Mouse (Mus musculus) c-Kit-positive CD71-positive TER-119-negative erythroid progenitor cells, embryonic 14.5 days (primary cell): ENCODE data around the gene Tbcb.
A peak's percentile ranks its signal among the peaks of the same experiment; 100 is the strongest.
"Not testable (repeated sequence)": the region's sequence is repeated elsewhere in the genome, so short reads cannot be mapped to it uniquely, and the experiment has no call there.

Experiments
- DNase-seq: peaks from one replicate; pipeline ENCODE4 v3.0.0-alpha.2; 2013; ENCODE audit warnings: low read depth

Gene Tbcb

DNA sequence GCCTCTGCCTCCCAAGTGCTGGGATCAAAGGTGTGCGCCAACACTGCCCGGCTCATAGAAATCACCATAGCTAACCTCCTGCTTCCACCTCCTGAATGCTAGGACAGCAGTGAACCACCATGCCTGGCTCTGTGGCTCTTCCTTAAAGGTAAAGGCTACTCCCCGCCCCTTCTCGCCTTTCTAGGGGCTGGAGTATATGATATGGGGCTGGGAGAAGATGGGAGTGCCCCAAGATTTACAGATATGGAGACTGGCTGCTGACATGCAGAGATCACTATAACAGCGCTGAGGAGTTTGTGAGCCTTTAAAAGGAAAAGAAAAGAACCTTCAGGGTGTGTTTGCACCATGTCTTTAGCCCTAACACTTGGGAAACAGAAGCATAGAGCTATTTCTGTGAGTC lies 9.9 kb downstream of the Tbcb start:
- peak; percentile 30 for DNase-seq

DNA sequence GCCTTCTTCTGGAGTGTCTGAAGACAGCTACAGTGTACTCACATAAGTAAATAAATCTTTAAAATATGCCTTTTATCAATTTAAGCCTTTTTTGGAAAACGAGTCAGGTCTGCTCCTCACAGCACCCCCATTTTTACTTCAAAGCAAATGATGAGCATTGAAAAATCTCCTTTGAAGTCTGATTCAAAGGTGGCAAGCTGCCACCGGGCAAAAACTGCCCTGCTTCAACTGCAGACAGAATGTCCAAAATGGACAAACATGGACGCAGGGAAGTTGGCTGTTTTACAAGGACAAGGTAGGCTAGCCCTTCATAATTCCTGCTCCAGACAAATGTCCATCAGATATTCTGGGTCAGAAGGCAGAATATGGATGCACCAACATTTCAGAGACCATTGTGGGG lies 10.6 kb downstream of the Tbcb start:
- no peak for DNase-seq

DNA sequence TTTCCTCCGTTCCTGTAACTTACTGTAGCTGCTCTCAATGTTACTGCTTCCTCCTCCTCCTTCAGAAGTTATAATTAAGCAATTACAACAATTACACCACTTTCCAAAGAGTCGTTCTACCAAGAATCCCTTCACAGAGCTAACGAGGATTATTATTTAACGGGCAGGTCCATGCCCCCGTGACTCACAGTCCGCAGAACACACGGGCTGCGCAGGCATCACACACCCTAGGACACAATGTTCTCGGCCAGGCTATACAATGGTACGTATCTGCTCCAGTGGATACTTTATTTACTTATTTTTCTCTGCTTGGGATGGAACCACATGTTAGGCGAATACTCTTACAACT lies 12.1 kb downstream of the Tbcb start:
- DNase-seq = no peak

DNA sequence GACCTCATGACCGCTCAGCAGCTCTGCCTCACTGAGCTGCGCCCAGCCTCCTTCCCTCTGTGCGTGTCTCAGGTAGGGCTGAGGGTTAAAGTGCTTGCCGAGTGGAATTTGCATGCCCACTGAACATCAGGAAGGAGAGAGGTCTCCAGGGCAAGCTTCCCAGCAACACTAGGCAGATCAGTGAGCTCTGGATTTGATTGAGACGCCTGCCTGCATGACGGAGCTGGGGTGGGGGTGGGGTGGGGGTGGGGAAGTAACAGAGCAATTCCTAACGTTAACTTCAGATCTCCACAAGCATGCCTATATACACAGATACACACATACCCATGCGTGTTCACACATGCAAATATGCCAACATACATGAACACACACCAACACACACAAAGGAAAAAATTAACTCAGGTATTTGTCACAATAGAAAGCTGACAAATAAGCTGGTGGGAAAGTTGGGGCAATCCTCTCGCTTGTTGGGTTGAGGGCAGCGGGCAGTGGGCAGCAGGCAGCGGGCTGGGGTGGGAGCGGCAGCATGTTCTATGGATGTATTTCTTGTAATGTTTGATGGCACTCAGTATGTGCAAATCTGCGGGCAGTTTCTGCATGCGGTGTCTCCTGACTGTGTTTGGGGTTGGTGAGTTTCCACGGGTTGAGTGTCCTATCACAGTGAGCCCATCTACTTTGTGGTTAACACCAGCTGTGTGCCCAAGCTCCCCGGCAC lies 12.6 kb downstream of the Tbcb start:
- DNase-seq = peak; percentile 35

DNA sequence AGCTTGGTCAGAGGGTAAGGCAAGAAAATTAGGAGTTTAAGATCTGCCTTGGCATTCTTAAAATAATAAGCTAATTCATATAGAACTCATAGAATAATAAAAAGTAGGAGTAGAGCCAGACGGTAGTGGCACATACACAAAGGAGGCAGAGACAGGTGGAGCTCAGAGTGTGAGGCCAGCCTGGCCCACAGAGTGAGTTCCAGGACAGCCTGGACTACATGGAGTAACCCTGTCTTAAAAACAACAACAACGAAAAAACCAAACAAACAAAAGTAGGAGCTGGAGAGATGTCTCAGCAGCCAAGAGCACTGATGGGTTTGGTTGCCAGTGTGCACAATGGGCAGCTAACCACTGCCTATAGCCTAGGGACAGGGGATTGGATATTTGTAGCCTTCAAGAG lies 14.8 kb downstream of the Tbcb start:
- no peak for DNase-seq

DNA sequence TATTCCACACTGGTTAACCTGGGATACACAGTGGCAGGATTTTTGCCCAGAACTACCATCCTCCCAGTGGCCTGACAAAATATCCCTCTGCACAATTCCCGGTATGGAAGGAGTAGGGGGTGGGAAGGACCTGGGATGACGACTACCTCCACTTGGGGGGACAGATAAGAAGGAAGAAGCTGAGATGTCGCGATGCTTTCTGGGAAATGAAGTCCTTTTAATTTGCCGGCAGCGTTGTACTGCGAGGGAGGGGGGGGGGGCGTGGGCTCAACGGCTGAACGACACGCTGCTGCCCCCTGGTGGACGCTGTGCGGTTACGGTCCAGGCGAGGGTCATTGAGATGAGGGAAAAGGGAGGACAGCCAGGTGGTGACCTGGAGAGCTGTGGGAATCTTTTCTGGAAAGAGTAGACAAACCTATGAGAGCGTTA lies 15.3 kb downstream of the Tbcb start:
- DNase-seq = peak; percentile 80

DNA sequence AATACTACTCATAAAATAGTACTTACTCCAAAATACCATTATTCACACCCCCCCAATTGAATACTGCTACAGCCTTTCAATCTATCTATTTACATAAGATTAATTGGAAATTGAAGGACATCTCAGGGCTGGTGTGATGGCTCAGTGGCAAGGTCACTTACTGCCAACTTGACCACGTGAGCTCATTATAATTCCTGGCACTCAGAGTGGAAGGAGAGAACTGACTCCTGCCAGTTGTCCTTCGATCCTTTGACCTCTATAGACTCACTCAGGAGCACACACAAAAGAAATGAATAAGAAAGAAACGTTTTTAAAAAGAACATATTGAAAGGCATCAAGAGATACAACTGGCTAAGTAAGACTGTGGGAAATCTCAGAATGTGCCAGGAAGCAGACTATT lies 16.2 kb downstream of the Tbcb start:
- no peak for DNase-seq

DNA sequence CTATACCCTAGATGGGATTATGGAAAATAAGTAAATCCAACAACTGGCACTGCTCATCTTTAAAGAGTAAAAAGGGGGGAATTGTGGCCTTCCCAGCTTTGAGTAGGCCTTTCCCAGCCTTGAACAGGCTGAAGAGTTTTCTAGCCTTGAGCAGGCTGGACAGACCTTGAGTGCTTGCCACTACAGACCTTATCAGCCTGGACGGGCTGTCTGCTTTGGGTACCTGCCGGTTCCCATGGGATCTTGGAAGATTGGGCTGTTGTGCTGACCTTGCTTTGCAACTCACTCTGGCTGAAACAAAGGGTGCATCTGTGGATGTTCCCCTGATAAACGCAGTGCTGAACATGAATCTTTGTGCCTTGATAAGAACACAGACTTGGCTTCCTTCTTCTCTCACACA lies 18.2 kb downstream of the Tbcb start:
- no peak for DNase-seq

DNA sequence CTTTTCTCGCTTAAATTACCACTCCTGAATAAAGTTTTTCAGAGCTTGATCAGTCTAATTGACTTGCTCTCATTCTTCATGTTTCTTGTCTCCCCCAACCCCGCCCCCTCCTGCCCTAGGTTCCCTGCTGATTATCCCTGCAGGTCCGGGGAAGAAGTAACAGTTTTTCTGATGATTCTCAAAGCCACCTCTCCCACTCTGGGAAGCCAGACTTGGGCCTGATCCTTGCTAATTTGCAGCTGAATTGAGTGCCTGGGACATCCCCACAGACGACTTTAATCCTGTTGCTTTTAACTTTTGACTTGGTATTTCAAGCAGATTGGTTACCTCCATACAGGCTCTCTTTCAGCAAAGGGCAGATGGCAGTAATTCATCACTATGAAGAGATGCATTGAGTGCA lies 21.0 kb downstream of the Tbcb start:
- DNase-seq = no peak

DNA sequence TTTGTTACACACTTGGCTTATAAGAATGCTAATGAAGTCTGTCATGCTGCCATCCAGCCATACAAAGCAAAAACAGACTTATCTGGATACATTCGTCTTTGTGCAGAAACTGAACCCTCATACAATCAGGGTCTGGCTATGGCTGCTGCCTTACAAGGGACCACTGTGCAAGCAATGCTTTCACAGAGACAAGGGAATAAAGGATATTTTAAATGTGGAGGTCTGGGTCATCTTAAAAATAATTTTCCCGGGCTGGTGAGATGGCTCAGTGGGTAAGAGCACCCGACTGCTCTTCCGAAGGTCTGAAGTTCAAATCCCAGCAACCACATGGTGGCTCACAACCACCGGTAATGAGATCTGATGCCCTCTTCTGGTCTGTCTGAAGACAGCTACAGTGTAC lies 25.7 kb downstream of the Tbcb start:
- not testable (repeated sequence) for DNase-seq

DNA sequence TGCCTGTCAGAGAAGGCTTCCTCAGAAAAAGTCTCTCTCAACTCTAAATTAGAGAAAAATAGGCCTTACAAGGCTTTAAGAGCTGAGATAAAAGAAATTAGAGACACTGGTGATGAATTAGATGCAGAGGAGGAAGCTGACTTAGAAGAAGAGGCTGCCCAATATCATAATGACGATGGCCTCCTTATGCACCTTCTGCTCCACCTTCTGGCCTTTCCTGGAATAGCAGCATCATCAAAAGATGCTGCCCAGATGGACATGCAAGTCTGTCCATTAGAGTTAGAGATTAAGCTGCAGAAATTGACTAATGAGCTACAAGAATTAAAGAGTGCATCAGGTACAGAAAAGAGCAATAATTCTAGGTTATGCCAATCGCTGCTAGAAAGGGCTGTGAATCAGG lies 26.7 kb downstream of the Tbcb start:
- DNase-seq = peak; percentile 61

DNA sequence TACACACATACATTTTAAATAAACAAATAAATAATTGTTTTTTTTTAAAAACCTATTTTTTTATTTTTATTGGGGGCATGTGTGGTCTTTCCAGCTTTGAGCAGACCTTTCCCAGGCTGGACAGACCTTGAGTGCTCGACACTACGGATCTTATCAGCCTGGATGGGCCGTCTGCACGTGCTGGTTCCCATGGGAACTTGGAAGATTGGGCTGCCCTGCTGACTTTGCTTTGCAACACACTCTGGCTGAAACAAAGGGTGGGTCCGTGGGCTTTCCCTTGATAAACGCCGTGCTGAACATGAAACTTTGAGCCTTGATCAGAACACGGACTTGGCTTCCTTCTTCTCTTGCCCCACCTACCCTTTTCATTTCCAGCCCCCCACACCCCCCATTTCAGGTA lies 27.7 kb downstream of the Tbcb start:
- no peak for DNase-seq

DNA sequence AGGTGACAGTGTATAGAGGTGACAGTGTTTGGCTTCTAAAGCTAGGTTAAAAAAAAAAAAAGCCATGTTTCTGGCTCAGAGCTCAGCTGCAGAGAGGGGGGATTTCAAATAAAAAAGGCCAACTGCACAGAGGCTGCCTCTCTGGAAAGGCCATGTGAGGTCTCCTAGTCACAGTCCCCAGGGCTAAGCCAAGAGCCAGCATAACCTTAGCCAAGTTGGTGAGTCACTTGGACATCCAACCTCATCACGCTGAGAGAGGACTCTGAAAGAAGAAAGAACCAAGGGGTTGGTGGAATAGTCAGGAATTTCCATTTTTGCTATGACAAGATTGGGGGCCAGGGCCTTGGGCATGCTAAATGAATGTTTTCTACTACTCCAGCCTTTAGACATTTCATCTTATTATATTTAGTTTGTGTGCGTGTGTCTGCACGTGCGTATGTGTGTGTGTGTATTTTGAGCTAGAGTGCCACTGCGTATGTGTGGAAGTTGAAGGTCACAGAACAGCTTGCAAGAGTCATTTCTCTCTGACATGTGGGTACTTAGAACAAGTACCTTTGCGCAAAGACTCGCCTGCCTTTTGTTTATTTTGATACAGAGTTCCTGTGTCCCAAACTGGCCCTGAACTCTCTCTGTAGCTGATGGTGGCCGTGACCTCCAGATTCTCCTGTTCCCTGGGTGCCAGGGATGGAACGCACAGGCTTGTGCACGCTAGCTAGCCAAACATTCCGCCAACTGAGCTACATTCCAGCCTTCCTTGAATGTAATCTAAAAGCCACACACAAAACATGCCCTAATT lies 29.0 kb downstream of the Tbcb start:
- no peak for DNase-seq

DNA sequence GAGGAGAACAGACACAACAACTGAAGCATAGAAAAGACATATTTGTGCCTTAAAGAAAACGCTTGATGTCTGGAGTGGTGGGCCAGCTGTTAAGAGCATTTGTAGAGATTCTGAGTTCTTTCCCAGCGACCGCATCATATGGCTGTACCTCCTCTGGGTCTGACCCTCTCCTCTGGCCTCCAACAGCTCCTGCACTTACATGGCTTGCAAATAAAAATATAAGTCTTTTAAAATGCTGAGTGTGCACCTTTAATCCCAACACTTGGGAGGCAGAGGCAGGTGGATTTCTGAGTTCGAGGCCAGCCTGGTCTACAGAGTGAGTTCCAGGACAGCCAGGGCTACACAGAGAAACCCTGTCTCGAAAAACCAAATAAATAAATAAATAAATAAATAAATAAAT lies 31.4 kb downstream of the Tbcb start:
- DNase-seq = not testable (repeated sequence)

DNA sequence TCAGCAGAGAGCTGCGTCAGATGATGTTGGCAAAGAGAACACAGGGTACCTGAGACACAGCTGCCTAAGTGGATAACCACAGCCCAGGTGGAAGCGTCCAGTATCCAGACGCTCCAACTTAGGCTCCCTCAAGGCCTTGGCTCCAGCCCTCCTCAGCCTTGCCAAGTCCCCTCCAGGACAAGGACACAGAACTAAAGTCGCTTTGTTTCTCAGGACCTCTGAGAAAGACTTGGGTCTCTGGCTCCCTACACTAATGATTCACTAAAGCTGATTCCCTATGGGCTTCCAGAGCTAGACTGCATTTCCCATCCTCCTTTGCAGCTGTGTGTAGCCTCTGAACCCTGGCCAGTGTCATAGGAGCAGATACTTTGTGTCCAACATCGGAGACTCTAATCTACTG lies 31.9 kb downstream of the Tbcb start:
- no peak for DNase-seq

DNA sequence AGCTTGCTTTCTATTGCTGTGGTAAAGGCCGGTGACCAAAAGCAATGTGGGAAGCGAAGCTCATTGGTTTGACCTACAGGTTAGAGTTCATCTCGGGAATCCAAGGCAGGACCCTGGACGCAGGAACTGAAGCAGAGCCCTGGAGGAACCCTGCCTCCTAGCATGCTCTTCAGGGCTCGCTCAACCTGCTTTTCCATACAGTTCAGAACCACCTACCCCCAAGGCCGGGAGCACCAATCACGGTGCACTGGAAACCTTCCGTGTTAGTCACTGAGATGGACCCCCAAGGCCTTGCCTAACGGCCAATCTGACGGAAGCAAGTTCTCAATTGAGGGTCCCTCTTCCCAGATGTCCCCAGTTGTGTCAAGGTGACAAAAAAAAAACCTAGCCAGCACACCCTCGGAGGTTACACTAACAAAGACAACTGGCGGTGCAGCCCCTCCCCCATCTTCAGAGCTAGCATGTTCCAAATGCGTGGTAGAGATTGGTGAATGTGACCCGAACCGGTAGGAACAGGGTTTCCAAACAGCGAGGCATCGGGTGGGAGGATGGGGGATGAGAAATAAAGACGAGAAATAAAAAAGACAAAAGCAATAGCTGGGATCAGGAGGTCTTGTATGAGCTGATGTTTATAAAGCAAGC lies 32.5 kb downstream of the Tbcb start:
- no peak for DNase-seq

DNA sequence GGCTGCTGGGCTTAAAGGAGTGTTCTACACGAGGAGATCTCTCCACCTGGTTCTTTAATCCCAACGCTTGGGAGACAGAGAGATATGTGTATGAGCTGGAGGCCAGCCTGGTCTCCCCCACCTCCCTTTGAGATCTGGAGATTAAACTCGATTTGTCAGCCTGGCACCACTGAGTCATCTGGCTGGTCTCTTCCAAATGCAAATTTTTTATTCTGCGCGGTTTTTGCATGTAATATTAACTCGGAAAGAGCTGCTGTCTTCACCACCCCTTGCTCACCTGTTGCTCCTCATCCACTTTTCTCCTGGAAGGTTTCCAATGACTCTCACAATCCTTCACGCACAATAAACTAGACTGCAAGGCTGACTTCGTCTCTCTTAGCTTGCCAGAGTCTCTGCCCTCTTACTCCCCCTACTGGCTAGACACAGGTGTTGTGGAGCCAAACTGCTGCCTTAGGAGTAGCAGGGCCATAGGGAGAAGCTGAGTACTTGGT lies 33.5 kb downstream of the Tbcb start, which contains the start of gene Capns1:
Gene Capns1, minus strand, starts transcription at position 331 of the 491 bp plus-strand sequence.
- DNase-seq = peak; percentile 85

DNA sequence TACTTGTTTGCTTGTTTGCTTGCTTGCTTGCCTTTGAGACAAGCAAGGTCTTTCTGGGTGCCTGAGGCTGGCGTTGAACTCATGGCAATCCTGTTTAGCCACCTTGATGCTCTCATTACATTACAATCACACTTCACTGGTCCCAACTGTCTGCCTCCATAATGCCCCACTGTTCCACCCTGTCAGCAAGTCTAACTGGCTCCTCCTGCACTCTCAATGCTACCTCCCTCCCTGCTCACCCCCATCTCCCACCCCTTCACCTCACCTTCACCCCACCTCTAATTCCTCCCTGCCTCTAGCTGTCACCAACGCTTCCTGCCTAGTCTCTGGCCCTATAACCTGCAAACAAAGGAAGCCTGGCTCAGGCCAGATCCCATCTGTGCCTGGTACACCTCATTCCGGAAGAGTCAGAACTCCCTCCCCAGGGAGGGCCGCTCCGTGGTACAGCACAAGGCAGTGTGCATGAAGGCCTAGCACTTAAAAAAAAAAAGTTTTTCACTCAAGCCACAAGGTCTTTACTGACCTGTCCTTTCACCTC lies 34.4 kb downstream of the Tbcb start:
- DNase-seq = no peak

DNA sequence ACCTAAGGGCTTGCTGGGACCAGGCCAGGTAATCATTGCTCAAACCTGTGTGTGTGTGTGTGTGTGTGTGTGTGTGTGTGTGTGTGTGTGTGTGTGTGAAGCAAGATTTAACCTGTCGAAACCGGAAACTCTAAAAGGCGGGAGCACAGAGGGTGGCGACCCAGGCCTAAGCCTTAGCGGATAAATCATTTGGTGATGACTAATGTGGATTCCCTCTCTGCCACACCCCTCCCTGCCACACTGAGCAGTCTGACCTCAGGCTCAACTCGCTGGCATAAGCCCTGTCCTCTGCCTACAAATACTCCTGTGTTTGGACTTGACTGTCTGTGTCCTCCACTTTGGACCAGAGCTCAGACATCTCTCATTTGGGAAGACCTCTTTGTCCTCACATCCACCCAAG lies 35.9 kb downstream of the Tbcb start:
- DNase-seq = no peak

DNA sequence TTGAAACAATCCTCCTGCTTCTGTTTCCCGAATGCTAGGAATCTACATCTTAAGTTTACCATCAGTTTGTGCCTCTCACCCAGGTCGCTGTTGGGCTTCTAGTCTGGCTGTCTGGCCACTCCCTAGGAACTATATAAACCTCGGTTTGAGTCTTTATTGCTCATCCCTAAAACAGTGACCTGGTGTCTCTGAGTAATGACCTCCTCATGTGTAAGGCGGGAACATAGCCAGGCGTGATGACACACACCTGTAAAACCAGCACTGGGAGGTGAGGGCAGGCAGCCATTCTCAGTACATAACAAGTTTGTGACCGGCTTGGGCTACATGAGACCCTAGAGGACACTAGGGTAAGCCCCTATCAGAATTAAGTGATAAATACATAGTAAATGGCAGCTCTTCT lies 36.6 kb downstream of the Tbcb start:
- DNase-seq = no peak

DNA sequence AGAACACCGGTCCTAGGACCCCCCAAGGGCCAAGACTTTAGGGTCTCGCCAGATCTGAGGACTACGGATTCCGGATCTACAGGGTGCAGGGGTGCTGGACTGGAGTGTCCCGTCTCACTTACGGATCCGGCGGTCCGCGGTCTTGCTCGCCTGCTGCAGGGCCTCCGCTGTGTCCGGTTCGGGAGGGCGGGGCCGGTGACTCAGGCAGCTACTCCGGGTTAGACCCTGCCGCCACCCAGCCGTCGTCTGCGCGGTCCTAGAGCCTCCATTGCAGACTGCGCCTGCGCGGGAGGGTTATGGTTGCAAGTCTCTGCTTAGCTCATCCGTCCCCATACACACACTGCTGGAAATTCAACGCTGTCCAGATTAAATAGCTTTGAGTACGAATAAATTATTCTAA lies 37.2 kb downstream of the Tbcb start:
- DNase-seq = peak; percentile 95

DNA sequence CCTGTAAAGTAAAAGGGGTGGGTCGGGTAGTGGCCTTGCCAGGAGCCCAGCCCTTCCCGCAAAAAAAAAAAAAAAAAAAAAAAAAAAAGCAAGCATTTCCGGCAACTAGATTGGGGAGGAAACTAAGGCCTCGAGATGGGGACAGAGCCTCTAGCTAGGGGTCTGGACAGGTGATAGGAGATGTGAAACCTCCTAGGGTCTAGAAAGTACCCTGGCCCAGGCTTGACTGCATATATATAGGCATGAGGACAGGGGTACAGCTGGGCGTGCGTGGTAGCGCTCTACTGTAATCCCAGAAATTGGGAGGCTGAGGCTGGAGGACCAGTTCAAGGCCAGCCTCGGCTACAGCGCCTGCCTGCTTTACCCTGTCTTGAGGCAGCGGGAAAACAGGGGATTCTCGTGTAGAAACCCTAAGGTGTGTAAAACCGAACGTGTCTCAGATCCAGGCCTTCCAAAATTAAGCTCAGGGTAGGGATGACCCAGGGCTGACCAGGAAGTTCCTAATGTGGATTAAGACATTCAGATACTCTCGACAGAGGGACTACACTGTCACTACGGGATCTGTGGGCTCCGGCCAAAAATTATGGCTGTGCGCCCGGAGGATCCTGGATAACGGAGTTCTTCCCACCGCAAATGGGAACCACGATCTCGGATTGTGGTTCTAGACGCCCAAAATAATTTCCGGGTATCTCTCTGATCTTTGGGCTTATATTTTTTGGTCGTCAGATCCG lies 37.8 kb downstream of the Tbcb start:
- no peak for DNase-seq
